Mouse (Mus musculus) forebrain, embryonic 14.5 days (tissue): ENCODE results near the gene Slc44a1. TPM values are rescaled to one million over a fixed set of nuclear protein-coding genes. Genes with fewer than 3 reads are reported as not detected.

ENCODE experiments used
- polyA plus RNA-seq: library from polyadenylated mRNA; unstranded; fragments of >200 nt; fragmentation: Nextera tagmentation; extraction: Ambion mirVana; gene quantifications from 2 replicates; pipeline ENCODE4 v1.2.1, GENCODE M21; 2014

The Slc44a1 gene
- polyA plus RNA-seq, 1 experiment from 2014 or later: 12.1 TPM

Other genes starting within 250 kb of the Slc44a1 start
- 24.0 and 36.6 TPM in 2 replicates for gene Fsd1l, start 191.1 kb downstream of the Slc44a1 start, polyA plus RNA-seq